ENCODE assay signal across 10 mouse cellular contexts in the genomic region with DNA sequence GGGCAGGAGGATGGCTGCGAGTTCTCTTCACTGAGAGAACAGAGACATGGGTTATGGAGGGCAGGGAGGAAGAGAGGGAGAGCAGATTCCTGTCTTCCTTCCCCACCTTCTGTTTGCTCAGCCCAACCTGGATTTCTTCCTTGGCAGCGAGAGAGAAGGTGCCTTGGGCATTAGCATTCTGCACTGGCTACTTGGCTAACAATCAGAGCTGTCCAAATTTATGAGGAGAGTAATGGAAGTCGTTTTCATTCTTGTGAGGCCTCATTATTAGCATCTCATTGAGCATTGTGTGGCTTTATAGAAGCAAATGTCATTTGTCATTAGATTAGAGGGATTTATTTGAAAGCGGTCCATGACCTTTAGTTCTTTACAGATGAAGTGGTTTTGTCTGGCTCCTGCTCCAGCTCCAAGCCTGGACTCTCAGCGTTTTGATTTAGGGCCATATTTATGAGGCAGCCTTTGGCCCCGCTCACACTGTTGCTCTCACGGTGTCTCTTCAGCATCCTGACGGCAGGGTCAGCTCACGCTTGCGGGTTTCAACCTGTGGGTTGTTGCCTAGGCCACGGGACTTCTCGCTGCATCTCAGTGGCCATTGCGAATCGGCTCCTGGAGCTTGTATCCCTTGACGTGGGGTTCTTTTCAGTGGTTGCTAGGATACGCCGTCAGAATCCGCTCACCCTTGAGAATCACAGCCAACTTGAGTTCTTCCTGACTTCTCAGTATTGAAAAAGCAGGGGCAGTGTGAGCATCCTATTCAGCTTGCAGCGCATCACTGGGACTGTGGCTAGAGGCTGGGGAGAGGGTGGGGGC. TPM values are rescaled to one million over a fixed set of nuclear protein-coding genes. Genes with fewer than 3 reads are reported as not detected.
DNase-seq lines count a peak whose midpoint lies in the region; ATAC-seq lines count a peak whose summit lies in the region.
"Had no signal": no experiment of that assay in that cellular context is flagged by ENCODE, and none has a peak within 500 bp of the region (broad histone marks: within the 10 kb centered on the region; RNA-seq: fewer than 3 reads in every experiment).

No protein-coding gene starts in this region.

- ATAC-seq in hindbrain, embryonic 16.5 days: peak; percentile 94
- ATAC-seq in midbrain, embryonic 14.5 days (ENCODE audit: low FRiP score, low TSS enrichment): peak; percentile 83

- peak; percentile 18 for DNase-seq in adrenal gland, postnatal 25 days
- peak; percentile 44 for DNase-seq in embryo, embryonic 11.5 days (ENCODE audit: low read depth, low spot score)
- peak; percentile 90 for DNase-seq in midbrain, embryonic 14.5 days
- no peak for DNase-seq in gastrocnemius, postnatal 36 days
- DNase-seq in kidney, postnatal 14 days: no peak
- DNase-seq in spleen, postnatal 14 days (ENCODE audit: low spot score in 2 of 2): no peak
- DNase-seq in gastrocnemius, adult 8-10 months (ENCODE audit: low spot score in 2 of 2): no peak

- intact Hi-C loops in gastrocnemius, postnatal 36 days (cut with DNase I): no loop called here

- peak overlapping the region; percentile 23; the same call in 1 of the 2 replicates for H3K9ac ChIP-seq in hindbrain, embryonic 16.5 days (ENCODE audit: low read depth, low read length)
- H3K9ac ChIP-seq in midbrain, embryonic 14.5 days (replicated peaks; ENCODE audit: low read length): no peak overlapping the region
- H3K9ac ChIP-seq: liver, embryonic 14.5 days had no signal

- peaks cover 14% of the 10 kb centered on the region for H3K4me1 ChIP-seq in hindbrain, embryonic 16.5 days (ENCODE audit: control insufficient read depth, insufficient read depth, low read depth, low read length)
- peaks cover 16% of the 10 kb centered on the region for H3K4me1 ChIP-seq in midbrain, embryonic 14.5 days (ENCODE audit: control insufficient read depth, insufficient read depth, low read length)

- H3K4me3 ChIP-seq in hindbrain, embryonic 16.5 days (ENCODE audit: low read length): no peak overlapping the region
- H3K4me3 ChIP-seq in midbrain, embryonic 14.5 days (replicated peaks; ENCODE audit: low read depth, low read length): 0 out of 2 replicates have a peak overlapping the region, but pooled peaks have one; percentile 10
- H3K4me3 ChIP-seq: erythroblast, embryonic 14.5 days had no signal

- WGBS in hindbrain, embryonic 16.5 days: 17% methylated on average over 19 of the region's 19 CpGs
- 7% methylated on average over 19 of the region's 19 CpGs for WGBS in midbrain, embryonic 14.5 days

- no peaks in the 10 kb centered on the region for H3K36me3 ChIP-seq in hindbrain, embryonic 16.5 days (ENCODE audit: control insufficient read depth, insufficient read depth, low read length)
- no peaks in the 10 kb centered on the region for H3K36me3 ChIP-seq in midbrain, embryonic 14.5 days (ENCODE audit: control insufficient read depth, insufficient read depth, low read length)

- peak overlapping the region; percentile 53 for H3K4me2 ChIP-seq in hindbrain, embryonic 16.5 days (ENCODE audit: low read length)
- peak overlapping the region; percentile 47 for H3K4me2 ChIP-seq in midbrain, embryonic 14.5 days (ENCODE audit: low read length)

- H3K27ac ChIP-seq in hindbrain, embryonic 16.5 days (ENCODE audit: low read depth, low read length): peak overlapping the region; percentile 80
- peak overlapping the region; percentile 85 for H3K27ac ChIP-seq in midbrain, embryonic 14.5 days (replicated peaks; ENCODE audit: low read depth, low read length)
- H3K27ac ChIP-seq: liver, embryonic 14.5 days had no signal

- no peaks in the 10 kb centered on the region for H3K27me3 ChIP-seq in hindbrain, embryonic 16.5 days (replicated peaks; ENCODE audit: control insufficient read depth, insufficient read depth, low read length)
- H3K27me3 ChIP-seq in midbrain, embryonic 14.5 days (ENCODE audit: control insufficient read depth, insufficient read depth, low read length): no peaks in the 10 kb centered on the region

- H3K9me3 ChIP-seq in hindbrain, embryonic 16.5 days (ENCODE audit: control insufficient read depth, low read length): no peaks in the 10 kb centered on the region
- H3K9me3 ChIP-seq in midbrain, embryonic 14.5 days (ENCODE audit: control insufficient read depth, low read length): no peaks in the 10 kb centered on the region

RNA-seq across cellular contexts. Expression of gene Ndufa12, which starts 31.9 kb away (rescaled TPM):
- 316 and 367 TPM in 2 replicates for total RNA-seq in adrenal gland, postnatal 25 days (2021)
- polyA plus RNA-seq in hindbrain, embryonic 16.5 days (2015; fragmentation: Nextera tagmentation; extraction: Ambion mirVana): 345 and 380 TPM in 2 replicates
- 412 and 492 TPM in 2 replicates for polyA plus RNA-seq in midbrain, embryonic 14.5 days (2014; fragmentation: Nextera tagmentation; extraction: Ambion mirVana)
- 100 to 1,000 TPM; 584 to 606 TPM for total RNA-seq in gastrocnemius, postnatal 36 days (2021)
- 100 to 1,000 TPM; 480 to 576 (median 508) TPM for total RNA-seq in gastrocnemius, adult 8-10 months (2022)

Comparison
In these comparisons a context has a peak if more than half of its experiments do, and no peak if none do; other contexts are left out.
1. DNase-seq: peak in adrenal gland, postnatal 25 days (single experiment), embryo, embryonic 11.5 days (single experiment) and midbrain, embryonic 14.5 days (single experiment); none in gastrocnemius, postnatal 36 days (0 of 2), kidney, postnatal 14 days (single experiment), spleen, postnatal 14 days (0 of 2) and gastrocnemius, adult 8-10 months (0 of 2).